Mouse (Mus musculus) olfactory bulb, adult 2 months (tissue): Measurements from ENCODE around the gene Marveld3.

Experiments used
- CTCF ChIP-seq: fragments of 200-500 bp; IDR thresholded peaks from 2 replicates; pipeline ENCODE4 v1.5.1; 2012; ENCODE audit warnings: low read depth, mild to moderate bottlenecking, low read length, moderate library complexity; ENCODE audit not compliant: insufficient read depth
- POLR2A ChIP-seq: fragments of 200-500 bp; IDR thresholded peaks from 2 replicates; pipeline ENCODE4 v1.6.1; 2012; ENCODE audit warnings: mild to moderate bottlenecking, low read depth, low read length, moderate library complexity; ENCODE audit not compliant: insufficient read depth

DNA sequence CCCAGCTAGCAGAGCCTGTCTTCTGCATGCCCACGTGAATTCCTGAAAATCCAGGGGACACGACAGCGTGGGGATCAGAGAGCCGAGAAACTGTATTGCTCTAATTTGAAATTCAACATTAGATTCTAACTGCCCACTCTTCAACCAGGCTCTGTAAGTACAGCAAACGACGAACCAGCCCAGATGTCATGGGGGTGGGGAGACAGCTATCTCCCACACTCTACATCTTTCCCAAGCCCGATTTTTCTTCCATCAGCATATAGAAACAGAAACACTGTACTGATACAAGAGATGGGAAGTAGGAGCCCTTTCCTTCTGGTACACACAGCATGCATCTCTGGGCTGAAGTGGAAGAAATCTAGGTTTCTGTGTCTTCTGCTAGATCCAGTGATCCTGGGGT lies 9.8 kb downstream of the Marveld3 start:
- TF ChIP-seq CTCF (no peak), POLR2A (no peak)
